Mouse (Mus musculus): ENCODE measurements around the gene Tbcel. TPM values are rescaled to one million over a fixed set of nuclear protein-coding genes. Genes with fewer than 3 reads are reported as not detected.

Gene Tbcel
- total RNA-seq, 1 experiment, result 9.1 TPM

DNA sequence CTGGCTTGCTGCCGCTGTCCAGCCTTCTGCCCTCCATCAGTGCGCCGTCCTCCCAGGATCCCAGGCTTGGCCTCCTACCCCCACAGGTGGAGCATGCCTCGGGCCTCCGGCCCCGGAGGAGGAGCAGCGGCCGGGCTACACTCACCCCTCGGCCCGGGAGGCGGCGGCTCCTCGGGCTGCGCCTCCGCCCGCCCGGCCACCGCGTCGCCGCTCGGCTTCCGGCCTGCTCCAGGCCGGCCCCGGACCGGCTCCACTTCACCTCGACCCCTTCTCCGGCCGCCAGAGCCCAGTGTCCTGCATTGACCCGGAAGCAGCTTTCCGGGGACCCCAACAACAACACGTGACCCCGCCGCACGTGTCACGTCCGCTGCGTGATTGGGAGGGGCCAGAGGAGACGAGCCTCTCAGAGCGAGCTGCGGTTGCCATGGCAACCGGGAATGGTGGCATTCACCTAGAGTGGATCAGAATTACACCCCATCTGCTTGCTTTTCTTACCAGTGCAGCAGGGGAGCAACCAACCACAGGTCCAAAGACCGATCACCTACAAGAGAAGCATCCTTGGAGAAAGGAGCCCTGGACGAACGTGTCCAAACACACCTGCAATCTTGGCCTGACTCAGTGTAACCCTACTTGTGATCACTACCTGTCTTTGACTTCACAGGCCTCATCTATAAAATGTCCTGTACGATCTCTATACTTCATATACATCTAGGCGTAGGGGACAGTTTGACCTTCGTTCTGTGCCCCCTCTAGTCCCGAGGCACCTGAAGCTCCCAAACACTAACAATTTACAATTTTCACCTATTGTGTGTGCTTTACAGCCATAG lies 35.5 kb downstream of the Tbcel start:
- no peaks in the 10 kb centered on the region for H3K9me3 ChIP-seq (ENCODE audit: control insufficient read depth, insufficient read depth, low read depth, low read length)
- peak overlapping the region; percentile 67 to 90 for H3K4me3 ChIP-seq (ENCODE audit: insufficient read depth in 1 of 2, low read depth in 1 of 2, low read length in 2 of 2, poor library complexity in 1 of 2, severe bottlenecking in 1 of 2)
- peak overlapping the region; percentile 7; the same call in 1 of the 2 replicates for H3K27ac ChIP-seq (ENCODE audit: insufficient read depth, low read depth, low read length, poor library complexity, severe bottlenecking)
- TF ChIP-seq ZC3H11A (IDR thresholded peaks at IDR 0.05; ENCODE audit: borderline replicate concordance, low read depth, low read length), result no peak
- TF ChIP-seq HCFC1 (IDR thresholded peaks at IDR 0.05; ENCODE audit: borderline replicate concordance, insufficient read depth, low read length), result no peak; the same call in 1 of the 2 replicates
- no peak for TF ChIP-seq MAFK (IDR thresholded peaks at IDR 0.05; ENCODE audit: insufficient read depth, low read depth, low read length)
- no peak for TF ChIP-seq CHD2 (IDR thresholded peaks at IDR 0.05; ENCODE audit: low read depth, low read length)
- TF ChIP-seq ZNF384 (IDR thresholded peaks at IDR 0.05; ENCODE audit: low read depth, low read length), result no peak
- peak overlapping the region; percentile 87 for H3K9ac ChIP-seq (ENCODE audit: insufficient read depth, low read depth, low read length, poor library complexity, severe bottlenecking)
- H3K36me3 ChIP-seq (ENCODE audit: control insufficient read depth, insufficient read depth, low read length, poor library complexity, severe bottlenecking), result peaks cover 3% of the 10 kb centered on the region; the same call in 1 of the 2 replicates
- in situ Hi-C loops (cut with MboI; ENCODE audit: low sequenced_read_pairs in 2 of 2, unreplicated experiment in 2 of 2), result no loop called here
- DNase-seq (ENCODE audit: low read depth, low spot score), result peak; percentile 88
- H3K4me1 ChIP-seq (ENCODE audit: control insufficient read depth in 2 of 2, insufficient read depth in 2 of 2, low read length in 2 of 2, poor library complexity in 1 of 2), result peaks cover 0 to 2% of the 10 kb centered on the region in 2 experiments; a peak in 1 of 4 replicates

DNA sequence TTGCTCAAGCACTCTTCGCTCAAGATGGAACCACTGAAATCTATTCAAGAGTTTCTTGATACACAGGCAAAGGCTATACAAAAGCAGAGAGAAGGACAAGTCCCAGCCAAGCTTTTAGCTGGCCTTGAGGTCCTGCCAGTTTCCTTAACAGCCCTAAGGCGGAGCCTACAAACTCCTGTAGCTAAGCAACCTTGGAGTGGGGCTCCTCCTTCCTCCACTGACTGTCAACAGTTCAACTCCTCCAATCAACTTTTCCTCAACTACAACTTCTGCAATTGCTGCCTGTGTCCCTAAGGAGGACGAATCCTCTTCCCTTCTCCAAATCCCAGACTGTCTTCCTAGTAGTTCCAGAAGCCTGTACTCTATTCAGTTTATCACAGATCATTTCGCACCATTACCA lies 36.4 kb downstream of the Tbcel start:
- Histone ChIP-seq H3K9ac (ENCODE audit: insufficient read depth, low read depth, low read length, poor library complexity, severe bottlenecking) (peak overlapping the region; percentile 87; the same call in 1 of the 2 replicates), H3K9me3 (ENCODE audit: control insufficient read depth, insufficient read depth, low read depth, low read length) (no peaks in the 10 kb centered on the region), H3K27ac (ENCODE audit: insufficient read depth, low read depth, low read length, poor library complexity, severe bottlenecking) (no peak overlapping the region), H3K4me3 (ENCODE audit: insufficient read depth in 1 of 2, low read depth in 1 of 2, low read length in 2 of 2, poor library complexity in 1 of 2, severe bottlenecking in 1 of 2) (peak overlapping the region; percentile 67 to 90), H3K36me3 (ENCODE audit: control insufficient read depth, insufficient read depth, low read length, poor library complexity, severe bottlenecking) (peaks cover 3% of the 10 kb centered on the region; the same call in 1 of the 2 replicates), H3K4me1 (ENCODE audit: control insufficient read depth in 2 of 2, insufficient read depth in 2 of 2, low read length in 2 of 2, poor library complexity in 1 of 2) (peaks cover 0 to 2% of the 10 kb centered on the region in 2 experiments; a peak in 1 of 4 replicates)
- no peak for TF ChIP-seq CHD2 (IDR thresholded peaks at IDR 0.05; ENCODE audit: low read depth, low read length)
- peak; percentile 36 for DNase-seq (ENCODE audit: low read depth, low spot score)
- in situ Hi-C loops (cut with MboI; ENCODE audit: low sequenced_read_pairs in 2 of 2, unreplicated experiment in 2 of 2), result no loop called here

DNA sequence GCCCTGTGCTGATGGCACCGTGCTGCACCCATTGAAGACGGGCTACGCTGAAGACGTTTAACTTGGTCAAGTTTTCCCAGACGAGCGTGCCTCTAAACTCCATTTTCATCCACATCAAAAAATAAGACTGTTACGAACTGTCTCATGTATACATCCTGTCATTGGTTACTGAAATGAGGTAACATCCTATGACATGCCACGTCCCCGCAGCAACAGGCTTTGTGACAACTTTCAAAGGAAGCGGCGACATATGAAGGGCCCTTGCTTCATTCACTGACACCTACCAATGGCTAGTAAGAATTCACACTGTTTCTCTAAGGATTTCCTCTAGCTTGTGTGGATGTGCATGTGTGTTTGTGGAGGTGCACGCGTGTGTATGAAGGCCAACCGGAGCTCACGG lies 38.3 kb downstream of the Tbcel start:
- TF ChIP-seq HCFC1 (IDR thresholded peaks at IDR 0.05; ENCODE audit: borderline replicate concordance, insufficient read depth, low read length) (no peak), CHD2 (IDR thresholded peaks at IDR 0.05; ENCODE audit: low read depth, low read length) (no peak), MAFK (IDR thresholded peaks at IDR 0.05; ENCODE audit: insufficient read depth, low read depth, low read length) (no peak), ZC3H11A (IDR thresholded peaks at IDR 0.05; ENCODE audit: borderline replicate concordance, low read depth, low read length) (no peak), ZNF384 (IDR thresholded peaks at IDR 0.05; ENCODE audit: low read depth, low read length) (no peak)
- no peak for DNase-seq (ENCODE audit: low read depth, low spot score)
- Histone ChIP-seq H3K4me1 (ENCODE audit: control insufficient read depth in 2 of 2, insufficient read depth in 2 of 2, low read length in 2 of 2, poor library complexity in 1 of 2) (peaks cover 0 to 4% of the 10 kb centered on the region in 2 experiments; a peak in 1 of 4 replicates), H3K9me3 (ENCODE audit: control insufficient read depth, insufficient read depth, low read depth, low read length) (no peaks in the 10 kb centered on the region), H3K36me3 (ENCODE audit: control insufficient read depth, insufficient read depth, low read length, poor library complexity, severe bottlenecking) (peaks cover 5% of the 10 kb centered on the region; the same call in 1 of the 2 replicates), H3K27ac (ENCODE audit: insufficient read depth, low read depth, low read length, poor library complexity, severe bottlenecking) (peak overlapping the region; percentile 15; the same call in 1 of the 2 replicates), H3K9ac (ENCODE audit: insufficient read depth, low read depth, low read length, poor library complexity, severe bottlenecking) (no peak overlapping the region), H3K4me3 (ENCODE audit: insufficient read depth in 1 of 2, low read depth in 1 of 2, low read length in 2 of 2, poor library complexity in 1 of 2, severe bottlenecking in 1 of 2) (no peak overlapping the region)
- in situ Hi-C loops (cut with MboI; ENCODE audit: low sequenced_read_pairs in 2 of 2, unreplicated experiment in 2 of 2), result no loop called here

DNA sequence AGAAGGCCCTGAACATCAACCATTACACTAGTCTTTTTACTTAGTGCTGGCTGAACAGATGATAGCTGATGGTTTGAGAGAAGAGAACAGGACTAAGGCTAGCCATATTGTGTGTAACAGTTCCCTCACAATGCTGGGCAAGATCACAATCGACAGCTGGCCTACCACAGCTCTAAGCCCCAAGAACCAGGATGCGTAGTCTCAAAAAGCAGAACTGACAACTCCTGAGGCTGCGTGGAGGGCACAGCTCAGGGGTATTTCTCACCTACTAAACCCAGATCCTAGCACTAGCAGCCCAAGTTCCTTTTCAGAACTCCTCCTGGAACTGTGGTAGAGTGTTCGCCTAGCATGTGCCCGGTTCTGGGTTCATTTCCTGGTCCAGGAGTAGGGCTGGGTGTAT lies 39.2 kb downstream of the Tbcel start:
- DNase-seq (ENCODE audit: low read depth, low spot score), result no peak
- Histone ChIP-seq H3K4me1 (ENCODE audit: control insufficient read depth in 2 of 2, insufficient read depth in 2 of 2, low read length in 2 of 2, poor library complexity in 1 of 2) (peaks cover 0 to 7% of the 10 kb centered on the region in 2 experiments; a peak in 2 of 4 replicates), H3K9me3 (ENCODE audit: control insufficient read depth, insufficient read depth, low read depth, low read length) (no peaks in the 10 kb centered on the region), H3K9ac (ENCODE audit: insufficient read depth, low read depth, low read length, poor library complexity, severe bottlenecking) (no peak overlapping the region), H3K4me3 (ENCODE audit: insufficient read depth in 1 of 2, low read depth in 1 of 2, low read length in 2 of 2, poor library complexity in 1 of 2, severe bottlenecking in 1 of 2) (no peak overlapping the region), H3K27ac (ENCODE audit: insufficient read depth, low read depth, low read length, poor library complexity, severe bottlenecking) (no peak overlapping the region), H3K36me3 (ENCODE audit: control insufficient read depth, insufficient read depth, low read length, poor library complexity, severe bottlenecking) (peaks cover 8% of the 10 kb centered on the region; the same call in 1 of the 2 replicates)
- in situ Hi-C loops (cut with MboI; ENCODE audit: low sequenced_read_pairs in 2 of 2, unreplicated experiment in 2 of 2), result no loop called here
- no peak for TF ChIP-seq ZC3H11A (IDR thresholded peaks at IDR 0.05; ENCODE audit: borderline replicate concordance, low read depth, low read length)
- no peak for TF ChIP-seq HCFC1 (IDR thresholded peaks at IDR 0.05; ENCODE audit: borderline replicate concordance, insufficient read depth, low read length)
- no peak for TF ChIP-seq CHD2 (IDR thresholded peaks at IDR 0.05; ENCODE audit: low read depth, low read length)
- no peak for TF ChIP-seq ZNF384 (IDR thresholded peaks at IDR 0.05; ENCODE audit: low read depth, low read length)
- TF ChIP-seq MAFK (IDR thresholded peaks at IDR 0.05; ENCODE audit: insufficient read depth, low read depth, low read length), result no peak
